Mouse (Mus musculus) adrenal gland, adult 8-10 months (tissue): ENCODE measurements around the gene Rgs3. TPM values are rescaled to one million over a fixed set of nuclear protein-coding genes. Genes with fewer than 3 reads are reported as not detected.

ENCODE experiments used
- DNase-seq: peaks from one replicate; pipeline ENCODE4 v3.0.0; 2022
- total RNA-seq, 4 experiments: library from RNA; stranded (reverse); gene quantifications; 2 replicates each; pipeline ENCODE4 v1.2.4; 2022

Rgs3 gene
- total RNA-seq, 4 experiments from 2014 or later: 30.0 to 44.5 (median 38.0) TPM

DNA sequence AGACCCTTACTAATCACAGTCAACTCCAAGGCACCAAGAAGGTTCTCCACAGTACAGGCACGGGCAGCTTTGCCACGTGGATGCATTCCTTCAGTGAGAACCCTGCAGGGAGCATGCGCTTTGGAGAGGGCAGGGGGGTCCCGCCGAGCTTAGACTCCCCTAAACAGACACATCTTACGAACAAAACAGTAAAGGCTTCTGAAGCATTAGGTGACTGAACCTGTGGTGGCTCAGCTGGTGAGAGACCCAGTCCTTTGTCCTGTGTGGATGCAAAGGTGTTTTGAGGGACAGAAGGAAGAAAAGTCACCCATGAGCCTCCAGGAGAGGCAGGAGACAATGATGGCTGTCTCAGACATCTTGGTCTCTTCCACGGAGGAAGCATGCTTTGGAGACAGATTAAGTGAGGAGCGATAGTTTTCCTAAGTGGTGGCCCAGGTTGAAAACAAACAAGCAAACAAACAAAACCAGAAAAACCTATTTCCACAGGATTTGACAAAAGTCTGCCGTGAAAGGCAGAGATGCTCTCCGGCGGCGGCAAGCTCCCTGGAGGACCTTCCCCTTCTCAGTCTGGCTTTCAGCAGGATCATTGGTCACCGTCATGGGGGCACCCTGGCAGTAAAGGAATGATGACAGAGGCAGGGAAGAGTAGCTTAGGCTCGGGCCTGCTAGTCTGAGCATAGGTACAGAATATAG lies 100.4 kb downstream of the Rgs3 start:
- no peak for DNase-seq

DNA sequence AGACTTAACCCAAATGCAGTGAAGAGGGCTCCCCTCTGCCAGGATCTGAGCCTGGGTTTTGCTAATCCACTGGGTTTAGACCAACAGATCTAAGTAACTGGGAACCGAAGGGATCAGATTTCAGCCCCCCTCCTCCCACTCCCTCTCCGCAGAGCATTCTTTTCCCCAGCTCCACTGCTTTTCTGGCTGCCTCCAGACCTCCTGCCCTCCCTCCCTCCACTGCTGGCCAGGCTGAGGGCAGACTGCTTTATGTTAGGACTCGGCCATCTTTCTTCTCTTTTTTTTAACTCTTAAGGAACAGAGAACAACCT lies 100.9 kb downstream of the Rgs3 start:
- DNase-seq: no peak

DNA sequence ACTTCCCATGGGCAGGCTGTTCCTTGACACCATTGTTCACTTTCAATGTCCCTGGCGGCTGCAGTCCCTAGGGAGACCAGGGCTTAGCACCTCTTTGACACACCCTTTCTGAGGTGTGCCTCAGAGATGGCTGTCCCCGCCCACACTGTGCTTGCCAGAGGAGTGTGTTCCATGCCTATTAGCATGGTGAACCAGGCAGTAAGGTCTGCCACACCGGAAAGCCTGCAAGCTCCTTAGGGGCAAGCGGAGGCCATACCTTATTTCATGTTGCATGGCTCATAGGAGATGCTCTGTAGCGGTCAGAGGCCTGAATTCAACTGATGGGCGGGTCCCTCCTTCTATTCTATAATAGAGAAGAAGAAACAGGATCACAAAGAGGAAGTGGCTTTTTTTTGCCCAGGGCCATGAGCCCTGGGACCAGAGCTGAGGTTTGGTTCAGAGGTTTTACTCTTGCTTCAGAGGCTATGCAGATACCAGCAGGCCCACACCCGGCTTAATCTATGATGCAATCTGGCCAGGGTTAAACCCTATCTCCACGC lies 101.7 kb downstream of the Rgs3 start:
- no peak for DNase-seq

DNA sequence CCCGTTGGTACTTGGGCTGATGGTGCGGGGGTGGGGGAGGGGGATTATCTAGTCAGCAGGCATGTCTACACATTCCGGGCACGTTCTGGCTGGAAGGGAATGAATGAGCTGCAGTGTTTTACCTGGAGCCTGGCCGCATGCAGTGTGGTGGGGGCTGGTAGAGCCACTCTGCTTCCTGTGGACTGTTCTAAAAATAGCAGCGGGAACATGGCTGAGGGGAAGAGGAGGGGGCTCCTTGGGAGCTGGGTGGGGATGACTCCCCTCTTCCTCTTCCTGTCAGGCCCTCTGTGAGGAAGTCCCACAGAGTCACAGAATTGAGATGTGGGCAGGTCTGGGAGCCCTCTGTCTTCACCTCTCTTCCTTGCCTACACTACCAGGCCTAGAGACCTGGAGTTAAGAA lies 103.7 kb downstream of the Rgs3 start:
- no peak for DNase-seq

DNA sequence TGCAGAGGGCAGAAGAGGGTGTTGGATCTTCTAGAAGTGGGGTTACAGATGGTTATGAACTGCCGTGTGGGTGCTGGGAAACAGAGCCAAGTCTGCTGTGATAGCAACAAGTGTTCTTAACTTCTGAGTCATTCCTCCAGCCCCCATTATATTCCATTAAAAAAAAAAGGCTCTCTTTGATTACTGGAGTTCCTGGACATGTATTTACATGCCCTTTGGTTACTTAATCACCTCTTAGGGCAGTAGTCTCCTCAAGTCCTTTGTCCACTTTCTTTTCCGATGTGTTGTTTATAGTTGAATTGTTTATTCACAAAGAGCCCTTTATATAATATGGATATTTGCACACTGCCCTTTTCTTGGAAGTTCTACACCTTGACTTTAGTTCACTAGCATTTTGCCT lies 106.2 kb downstream of the Rgs3 start:
- no peak for DNase-seq

DNA sequence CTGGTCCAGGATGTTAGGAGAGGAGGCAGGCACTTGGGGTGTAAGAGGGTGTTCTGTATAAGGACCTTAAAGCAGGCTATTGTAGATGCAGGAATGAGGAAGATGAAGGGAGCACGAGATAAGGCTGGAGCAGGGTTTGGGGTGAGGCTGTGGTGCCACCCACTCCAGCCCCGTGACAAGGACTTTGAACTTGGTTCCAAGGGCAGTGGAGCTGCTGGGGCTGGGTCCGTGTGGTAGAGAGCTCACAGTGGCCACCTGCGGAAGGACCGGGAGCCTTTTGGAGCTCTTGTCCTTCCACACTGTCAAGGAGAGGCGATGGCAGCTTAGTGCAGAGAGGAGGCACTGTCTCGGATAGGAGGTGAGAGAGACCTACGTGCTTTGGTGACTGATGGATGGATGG lies 109.0 kb downstream of the Rgs3 start:
- DNase-seq: no peak

DNA sequence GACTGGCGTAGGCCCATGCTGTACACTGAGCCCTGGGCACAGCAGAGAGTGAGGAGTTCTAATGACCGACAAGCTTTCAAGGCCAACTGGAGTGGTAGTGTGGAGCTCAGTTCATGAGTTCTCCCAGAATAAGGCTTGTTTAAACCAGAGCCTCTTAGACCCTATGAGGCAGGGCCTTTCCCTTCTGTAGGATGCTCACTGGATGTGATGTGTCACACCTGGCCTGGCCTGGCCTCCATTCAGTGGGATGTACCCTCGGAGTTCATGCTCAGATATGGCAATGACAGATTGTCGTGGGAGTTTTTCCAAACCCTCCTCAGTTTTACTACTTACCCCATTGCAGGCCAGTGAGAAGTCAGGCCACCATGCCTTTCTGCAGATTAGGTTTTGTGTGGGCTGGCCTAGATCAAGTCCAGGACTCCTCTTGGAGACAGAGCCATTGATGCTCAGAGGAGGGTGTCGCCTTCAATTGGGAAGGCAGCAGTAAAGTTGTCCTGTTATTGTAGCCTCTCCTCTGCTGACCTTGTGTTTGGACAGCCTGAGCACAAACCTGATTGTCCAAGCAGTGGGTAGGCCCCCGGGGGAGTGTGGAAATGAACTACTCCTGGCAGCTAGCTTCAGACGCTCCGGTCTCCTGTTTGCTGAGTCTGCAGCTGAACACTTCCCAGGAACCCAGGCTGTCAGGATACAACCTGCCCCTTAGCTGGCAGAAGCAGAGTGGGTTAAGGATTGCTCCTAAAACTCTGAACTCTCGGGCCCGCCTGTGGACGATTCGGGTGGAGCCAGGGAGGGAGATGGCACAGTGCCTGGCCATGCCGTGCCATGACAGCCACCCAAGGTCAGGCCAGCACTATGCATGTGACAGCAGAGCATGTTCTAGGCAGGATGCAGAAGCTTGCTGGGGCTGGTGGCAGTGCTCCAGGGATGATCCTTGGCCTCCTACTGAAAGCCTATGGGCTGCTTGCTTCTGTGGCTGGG lies 109.7 kb downstream of the Rgs3 start:
- DNase-seq: peak; percentile 58

DNA sequence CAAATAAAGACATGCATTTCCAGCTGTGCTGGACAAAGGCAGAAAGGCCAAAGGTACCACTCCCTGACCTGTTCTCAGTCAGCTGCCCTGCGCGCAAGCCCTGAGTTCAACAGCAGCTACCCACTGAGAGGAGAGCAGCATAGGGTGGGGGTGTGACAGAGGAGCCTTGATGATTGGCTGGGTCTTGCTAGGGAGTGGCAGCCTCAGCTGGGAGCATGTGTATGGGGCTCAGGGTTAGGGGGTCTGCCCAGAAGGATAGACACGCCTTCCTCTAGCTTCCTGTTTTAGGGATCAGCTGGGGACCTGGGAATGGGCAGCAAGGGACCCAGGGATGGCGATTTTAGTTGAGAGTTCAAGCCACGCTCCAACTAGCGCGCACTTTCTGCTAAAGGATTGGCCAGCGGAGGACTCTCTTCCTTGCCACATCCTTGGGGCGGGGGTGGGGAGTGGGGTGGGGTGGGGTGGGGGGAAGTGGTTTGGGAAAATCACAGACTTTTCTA lies 113.9 kb downstream of the Rgs3 start:
- DNase-seq: no peak

DNA sequence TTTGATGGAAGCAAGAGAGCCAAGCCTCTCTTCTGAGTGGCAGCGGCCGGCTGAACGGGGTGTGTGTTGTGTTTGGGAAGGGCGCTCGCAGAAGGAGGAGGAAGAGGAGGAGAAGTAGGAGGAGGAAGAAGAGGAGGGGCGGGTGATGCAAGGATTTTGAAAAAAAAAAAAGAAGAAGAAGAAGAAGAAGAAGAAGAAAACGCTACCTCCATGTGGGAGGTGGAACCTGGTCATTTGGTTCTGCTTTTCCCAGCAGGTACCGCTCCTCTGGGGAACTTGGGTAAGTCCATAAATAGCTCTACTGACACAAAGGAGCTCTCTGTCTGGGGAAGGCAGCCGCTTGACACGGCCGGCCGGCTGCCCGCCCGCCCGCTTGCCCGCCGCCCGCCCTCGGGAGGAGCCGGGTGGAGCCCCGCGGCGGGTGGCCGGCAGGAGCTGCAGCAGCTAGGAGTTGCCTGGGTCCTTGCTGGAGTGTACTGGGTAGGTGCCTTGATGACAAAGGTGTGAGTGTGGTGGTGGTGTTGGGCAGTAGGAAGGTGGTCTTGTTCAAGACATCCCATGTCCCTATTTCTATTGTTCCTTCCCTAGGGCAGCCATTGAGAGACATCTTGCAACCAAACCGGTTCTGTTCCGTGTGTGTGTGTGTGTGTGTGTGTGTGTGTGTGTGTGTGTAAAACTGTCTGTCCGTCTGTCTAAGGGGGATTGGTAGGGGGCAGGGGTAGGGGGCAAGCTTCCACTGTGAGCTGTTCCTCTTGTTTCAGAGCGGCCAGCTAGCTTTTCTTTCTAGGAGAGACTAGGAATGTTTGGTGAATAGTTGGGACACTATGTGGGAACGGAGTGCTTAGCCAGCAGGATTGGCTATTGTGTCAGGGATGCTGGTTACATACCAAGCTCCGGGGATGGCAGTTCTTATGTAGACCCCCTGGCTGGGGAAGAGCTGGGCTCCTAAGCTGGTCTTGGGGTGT lies 114.7 kb downstream of the Rgs3 start:
- no peak for DNase-seq

DNA sequence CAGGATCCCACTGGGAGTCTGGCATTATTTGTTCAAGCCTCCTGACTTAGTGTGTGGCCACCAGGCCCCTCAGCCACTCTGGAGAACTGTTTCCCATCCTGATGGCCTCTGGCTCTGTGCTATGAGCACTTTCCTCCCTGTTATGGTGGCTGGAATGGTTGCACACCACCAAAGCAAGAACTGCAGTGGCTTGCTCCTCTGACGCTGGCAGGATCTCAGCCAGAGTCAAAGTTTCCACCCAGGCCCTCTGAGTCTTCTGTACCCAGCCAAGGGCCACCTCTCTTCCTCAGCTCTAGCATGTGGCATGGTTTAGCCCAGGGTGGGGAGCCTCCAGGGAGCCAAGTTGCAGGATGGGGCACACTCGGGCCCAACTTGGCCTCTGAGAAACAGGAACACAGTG lies 115.7 kb downstream of the Rgs3 start:
- DNase-seq: no peak

DNA sequence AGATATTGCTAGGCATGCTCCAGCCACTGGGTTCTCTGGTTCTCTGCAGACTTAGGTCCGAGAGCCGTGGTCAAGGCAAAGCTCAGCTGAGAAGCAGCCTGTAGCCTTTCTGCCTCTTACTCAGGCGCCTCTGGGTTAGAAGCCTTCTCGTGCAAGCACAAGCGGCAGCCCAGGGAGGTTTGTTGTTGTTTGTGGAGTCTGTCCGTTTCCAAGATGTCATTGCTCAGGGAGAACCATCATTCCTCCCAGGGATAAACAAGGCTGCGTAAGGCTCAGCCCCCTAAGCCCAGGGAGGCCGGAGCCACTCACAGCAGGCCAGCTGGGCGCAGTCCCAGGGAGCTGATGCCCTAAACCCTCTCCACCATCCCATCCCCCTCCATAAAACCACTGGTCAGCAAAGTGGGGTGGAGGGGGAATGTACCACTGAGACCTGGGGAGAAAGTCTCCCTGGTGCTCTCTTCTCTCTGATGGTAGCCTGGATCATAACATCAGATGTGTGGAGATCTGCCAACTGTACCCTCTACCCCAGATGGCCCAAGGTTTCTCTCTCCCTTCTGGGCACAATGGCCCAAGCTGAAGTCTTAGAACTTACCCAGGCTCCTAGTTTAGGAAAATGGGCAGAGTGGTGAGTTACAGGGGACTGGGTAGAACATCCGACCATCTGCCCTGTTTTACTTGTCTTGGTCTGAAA lies 117.5 kb downstream of the Rgs3 start:
- no peak for DNase-seq

DNA sequence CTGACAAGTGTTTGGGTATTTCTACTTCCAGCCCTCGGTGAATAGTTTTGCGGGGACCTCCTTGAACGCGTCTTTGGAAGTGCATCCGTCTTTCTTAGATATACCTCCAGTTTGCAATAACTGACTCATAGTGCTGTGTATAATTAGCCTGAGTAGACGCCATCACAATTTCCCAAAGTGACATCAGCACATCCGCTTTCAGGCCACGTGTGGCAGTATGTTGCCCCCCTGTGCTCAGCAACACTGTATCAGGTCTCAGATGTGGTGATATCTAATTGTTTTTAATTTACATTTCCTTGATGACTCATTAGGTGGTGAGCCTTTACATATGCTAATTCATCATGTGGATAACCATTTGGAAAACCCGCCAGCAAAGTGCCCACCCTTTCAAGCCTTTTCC lies 119.5 kb downstream of the Rgs3 start:
- DNase-seq: no peak

DNA sequence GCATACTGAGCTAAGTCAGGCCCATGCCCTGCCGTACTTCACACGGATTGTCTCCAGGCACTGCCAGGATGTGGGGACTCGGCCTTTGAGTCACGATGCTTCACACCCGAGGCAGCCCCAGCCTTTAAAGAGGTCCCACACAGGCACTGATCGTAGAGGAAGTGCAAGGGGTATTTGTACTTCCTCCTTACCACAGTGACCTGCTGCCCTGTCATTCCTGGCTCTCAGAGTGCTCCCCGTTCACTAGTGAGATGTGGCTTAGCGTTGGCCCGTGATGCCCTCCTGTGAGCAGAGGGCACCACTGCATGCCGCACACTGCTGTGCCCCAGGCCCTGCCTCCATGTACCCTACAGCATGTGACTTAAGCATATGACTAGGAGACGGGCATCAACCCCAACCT lies 121.8 kb downstream of the Rgs3 start:
- DNase-seq: no peak

DNA sequence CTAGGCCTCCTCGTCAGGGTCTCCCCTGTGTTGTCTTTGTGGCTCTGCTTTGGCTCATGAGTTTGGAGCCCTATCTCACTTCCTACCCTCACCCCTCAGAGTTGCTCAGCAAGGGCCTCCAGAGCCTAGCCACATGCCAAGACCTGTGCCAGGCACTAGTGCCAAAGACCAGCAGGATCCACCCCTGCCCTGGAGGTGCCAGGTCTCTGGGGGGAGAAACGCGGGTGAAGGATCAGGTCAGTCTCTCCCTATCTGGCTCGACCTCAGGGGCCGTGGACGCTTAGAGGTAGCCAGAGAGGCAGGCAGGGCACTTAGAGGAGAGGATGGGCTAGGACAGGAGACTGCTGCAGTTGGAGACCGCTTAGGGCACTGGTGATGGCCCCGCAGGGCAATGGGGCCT lies 122.7 kb downstream of the Rgs3 start:
- no peak for DNase-seq

DNA sequence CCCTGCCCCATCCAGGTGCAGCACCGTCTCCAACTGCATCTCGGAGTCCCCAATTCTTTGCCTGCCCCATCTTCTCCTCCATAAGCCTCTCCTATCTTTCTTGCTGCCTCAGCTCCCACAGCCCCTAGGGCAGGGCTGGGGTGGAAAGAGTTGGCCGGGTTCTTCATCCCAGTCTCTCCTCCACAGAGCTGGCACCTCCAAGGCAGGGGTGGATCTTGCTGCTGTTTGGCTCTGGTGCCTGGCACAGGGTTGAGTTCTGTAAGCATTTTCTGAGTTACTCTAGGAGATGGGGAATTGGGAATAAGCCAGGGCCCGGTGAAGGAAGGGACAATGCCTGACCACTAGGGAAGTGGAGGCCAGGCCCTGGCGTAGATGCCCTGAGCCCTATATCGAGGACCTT lies 123.5 kb downstream of the Rgs3 start:
- no peak for DNase-seq

DNA sequence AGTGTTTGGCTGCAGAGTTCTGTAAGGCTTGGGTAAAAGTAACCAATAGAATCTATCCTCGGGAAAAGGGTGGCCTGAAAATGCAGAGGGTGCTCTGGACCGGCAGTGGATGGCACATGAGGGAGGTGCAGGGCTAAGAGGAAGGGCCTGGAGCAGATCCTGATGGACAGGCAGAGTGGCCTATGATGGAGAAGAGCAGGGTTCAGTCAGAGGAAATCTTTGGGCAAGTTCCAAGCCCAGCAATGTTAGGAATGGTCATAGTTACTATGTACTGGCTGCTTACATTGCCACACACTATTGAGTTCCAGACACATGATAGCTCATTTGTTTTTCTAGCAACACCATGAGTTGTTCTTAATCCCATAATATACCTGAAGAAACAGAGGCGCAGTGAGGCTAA lies 124.7 kb downstream of the Rgs3 start:
- DNase-seq: no peak

DNA sequence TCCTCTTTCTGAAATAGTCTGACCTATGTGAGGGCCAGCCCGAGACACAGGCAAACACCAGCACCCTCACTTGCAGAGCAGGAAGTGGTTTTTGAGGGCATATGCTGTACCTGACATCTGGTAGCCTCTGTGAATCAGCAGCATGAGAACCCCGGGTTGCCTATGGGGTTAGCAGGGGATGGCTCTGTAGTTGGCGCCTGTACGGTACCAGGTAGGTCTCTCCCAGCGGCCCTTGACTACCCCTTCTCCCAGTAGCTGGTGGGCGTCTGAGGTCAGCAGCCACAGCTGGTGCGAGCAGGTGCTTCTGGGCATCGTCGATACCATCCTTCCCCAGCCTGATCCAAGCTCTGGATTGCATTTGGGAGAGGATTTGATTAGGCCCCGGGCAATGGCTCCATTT lies 125.6 kb downstream of the Rgs3 start:
- DNase-seq: no peak

DNA sequence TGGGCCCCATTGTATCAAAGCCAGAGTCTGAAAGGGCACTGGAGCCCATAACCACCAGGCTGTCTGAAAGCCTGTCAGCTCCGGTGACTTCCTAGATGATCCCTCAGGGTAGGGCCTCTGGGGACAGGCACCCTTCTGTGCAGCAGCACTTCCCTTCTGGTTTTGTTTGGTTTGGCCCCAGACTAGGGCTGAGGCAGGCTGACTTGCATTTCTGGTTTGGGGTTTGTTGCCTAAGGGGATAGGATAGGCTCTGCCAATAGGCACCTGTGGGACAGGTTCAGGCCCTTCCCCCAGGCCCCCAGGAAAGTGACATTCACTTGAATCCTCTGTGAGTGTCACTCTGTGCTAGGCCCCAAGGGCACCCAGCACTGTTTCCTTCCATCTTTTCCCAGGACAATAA lies 127.1 kb downstream of the Rgs3 start:
- no peak for DNase-seq

DNA sequence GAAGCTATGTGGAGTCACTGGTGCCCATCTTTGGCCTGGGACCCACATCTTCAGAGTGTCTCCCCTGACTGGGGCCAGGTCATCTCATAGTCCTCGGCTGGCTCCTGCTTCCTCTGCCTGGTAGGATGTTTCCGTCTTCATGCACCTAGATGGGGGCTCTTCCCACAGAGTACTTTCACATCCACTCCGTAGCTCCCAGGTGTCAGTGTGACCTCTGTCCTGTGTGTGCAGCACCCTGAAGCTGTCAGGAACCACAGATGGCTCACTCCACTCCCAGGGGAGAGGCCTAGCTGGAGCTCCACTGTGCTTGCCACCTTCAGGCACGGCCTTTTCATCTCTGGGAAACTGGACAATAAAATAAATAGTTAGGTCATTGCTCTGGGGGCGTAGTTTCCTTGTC lies 128.5 kb downstream of the Rgs3 start:
- no peak for DNase-seq

DNA sequence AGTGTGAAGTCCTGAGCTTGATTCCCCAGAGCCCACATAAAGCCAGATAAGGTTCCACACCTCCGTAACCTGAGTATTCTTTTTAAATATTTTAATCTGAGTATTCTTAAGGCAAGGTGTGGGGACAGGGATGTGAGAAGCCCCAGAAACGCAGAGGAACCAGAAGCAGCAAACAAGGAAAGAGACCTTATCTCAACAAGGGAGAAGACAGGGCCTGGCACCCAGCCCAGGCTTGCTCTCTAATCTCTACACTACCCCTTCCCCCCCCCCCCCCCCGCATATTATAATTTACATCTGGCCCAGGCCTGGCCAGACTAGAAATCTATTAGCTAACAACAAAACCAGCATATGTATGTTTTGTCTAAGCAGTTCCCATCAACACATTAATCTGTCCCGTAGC lies 131.3 kb downstream of the Rgs3 start:
- no peak for DNase-seq

DNA sequence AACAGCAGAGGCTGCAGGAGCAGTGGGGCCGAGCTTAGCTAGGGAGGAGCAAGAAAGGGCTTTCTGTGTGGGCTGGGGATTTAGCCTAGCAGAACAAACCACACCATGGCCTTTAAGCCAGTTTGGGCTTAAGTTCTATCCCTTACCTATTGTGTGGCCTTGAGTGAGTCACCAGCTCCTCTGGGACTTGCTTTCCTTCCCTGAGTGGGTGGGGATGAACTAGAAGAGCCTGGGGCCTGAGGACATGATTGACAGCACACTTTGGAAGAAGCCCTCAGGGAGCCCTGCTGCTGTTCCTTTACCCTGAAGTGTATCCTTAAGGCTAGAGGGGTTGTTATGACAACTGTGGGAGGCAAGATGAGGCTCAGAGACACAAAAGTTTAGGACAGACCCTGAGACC lies 132.0 kb downstream of the Rgs3 start:
- DNase-seq: no peak

DNA sequence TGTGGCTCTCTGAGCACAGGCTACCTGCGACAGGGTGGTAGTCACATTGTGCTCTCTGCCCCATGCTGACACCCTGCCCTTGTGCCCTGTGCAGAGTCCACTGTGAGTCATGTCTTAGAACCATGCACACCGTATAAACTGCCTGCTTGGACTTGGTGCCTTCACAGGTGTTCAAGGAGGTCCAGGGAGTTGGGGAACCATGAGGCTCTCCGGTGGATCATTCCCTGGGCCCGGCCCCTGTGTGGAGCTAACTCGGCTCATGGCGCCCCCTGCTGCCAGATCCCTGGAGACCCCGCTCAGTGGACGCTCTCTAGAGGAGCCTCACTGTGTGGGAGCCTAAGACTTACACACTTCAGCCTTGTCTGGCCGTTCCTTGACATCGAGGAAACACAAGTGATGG lies 134.2 kb downstream of the Rgs3 start:
- no peak for DNase-seq
